Mouse (Mus musculus): ENCODE data around the gene Rnf213. TPM values are rescaled to one million over a fixed set of nuclear protein-coding genes. Genes with fewer than 3 reads are reported as not detected.
A peak's percentile ranks its signal among the peaks of the same experiment; 100 is the strongest.
"Not testable (repeated sequence)": the region's sequence is repeated elsewhere in the genome, so short reads cannot be mapped to it uniquely, and the experiment has no call there.

Rnf213 gene
- polyA plus RNA-seq, 1 experiment, result 34.7 TPM

DNA sequence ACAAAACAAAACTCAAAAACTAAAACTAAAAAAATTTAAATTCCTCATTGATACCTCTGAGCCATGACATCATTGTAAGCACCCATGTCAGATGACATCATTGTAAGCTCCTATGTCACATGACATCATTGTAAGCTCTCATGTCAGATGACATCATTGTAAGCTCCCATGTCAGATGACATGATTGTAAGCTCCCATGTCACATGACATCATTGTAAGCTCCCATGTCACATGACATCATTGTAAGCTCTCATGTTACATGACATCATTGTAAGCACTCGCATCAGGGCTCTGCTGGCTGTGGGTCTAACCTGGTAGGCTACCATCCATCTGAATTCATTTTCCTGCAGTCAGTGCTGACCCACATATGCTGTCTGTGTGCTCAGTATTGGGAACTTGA lies 14.3 kb upstream of the Rnf213 start:
- Histone ChIP-seq H3K36me3 (ENCODE audit: control insufficient read depth, insufficient read depth, low read length) (peaks cover 3% of the 10 kb centered on the region), H3K27me3 (ENCODE audit: control insufficient read depth, insufficient read depth, low read length) (no peaks in the 10 kb centered on the region), H3K4me3 (ENCODE audit: low read depth, low read length) (no peak overlapping the region), H3K4me1 (ENCODE audit: control insufficient read depth, insufficient read depth, insufficient read length, low read length) (peaks cover 11% of the 10 kb centered on the region), H3K27ac (ENCODE audit: insufficient read depth, low read depth, low read length) (no peak overlapping the region)
- WGBS, result 97% methylated on average over 1 of the region's 1 CpGs
- TF ChIP-seq CTCF (IDR thresholded peaks at IDR 0.05; ENCODE audit: extremely low read depth, insufficient read length, insufficient replicate concordance, low read depth, low read length), result no peak
- TF ChIP-seq POLR2A (IDR thresholded peaks at IDR 0.05; ENCODE audit: low read depth, low read length), result no peak

DNA sequence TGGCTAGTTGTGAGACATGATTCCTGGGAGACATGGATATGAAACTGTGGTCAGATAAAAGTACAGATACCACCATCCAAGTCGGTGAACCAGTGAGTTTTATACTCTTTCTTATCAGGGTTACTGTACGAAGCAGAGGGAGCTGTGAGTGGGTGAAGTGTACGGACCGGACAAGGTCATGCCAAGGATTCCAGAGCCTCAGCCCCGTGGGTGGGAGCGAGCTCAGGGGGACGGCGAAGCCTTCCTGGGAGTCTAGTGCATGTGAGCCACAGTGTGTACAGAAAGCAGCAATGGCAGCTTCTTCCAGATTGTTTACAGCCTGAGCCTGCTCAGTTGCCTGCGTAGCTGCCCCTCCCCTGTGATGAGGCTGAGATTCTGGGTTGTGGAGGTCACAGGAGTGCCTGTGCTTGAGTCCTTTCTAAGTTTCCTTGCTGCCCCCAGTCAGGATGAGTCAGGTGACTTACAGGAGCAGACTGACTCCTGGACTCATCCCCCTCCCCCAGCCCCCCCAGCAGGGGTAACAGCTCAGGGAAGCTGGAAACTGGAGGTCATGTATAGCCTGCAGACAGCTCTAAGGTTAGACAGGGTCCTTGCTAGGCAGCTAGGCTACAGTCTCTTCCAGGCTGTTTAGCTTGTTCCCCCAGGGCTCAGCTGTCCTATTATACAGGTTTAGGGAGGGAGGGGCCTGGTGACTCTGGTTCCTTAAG lies 11.1 kb upstream of the Rnf213 start:
- whole genome bisulfite sequencing, result 73% methylated on average over 9 of the region's 9 CpGs
- Histone ChIP-seq H3K4me1 (ENCODE audit: control insufficient read depth, insufficient read depth, insufficient read length, low read length) (no peaks in the 10 kb centered on the region), H3K4me3 (ENCODE audit: low read depth, low read length) (no peak overlapping the region), H3K36me3 (ENCODE audit: control insufficient read depth, insufficient read depth, low read length) (peaks cover 3% of the 10 kb centered on the region), H3K27ac (ENCODE audit: insufficient read depth, low read depth, low read length) (no peak overlapping the region), H3K27me3 (ENCODE audit: control insufficient read depth, insufficient read depth, low read length) (no peaks in the 10 kb centered on the region)
- TF ChIP-seq CTCF (IDR thresholded peaks at IDR 0.05; ENCODE audit: extremely low read depth, insufficient read length, insufficient replicate concordance, low read depth, low read length) (no peak), POLR2A (IDR thresholded peaks at IDR 0.05; ENCODE audit: low read depth, low read length) (no peak)

DNA sequence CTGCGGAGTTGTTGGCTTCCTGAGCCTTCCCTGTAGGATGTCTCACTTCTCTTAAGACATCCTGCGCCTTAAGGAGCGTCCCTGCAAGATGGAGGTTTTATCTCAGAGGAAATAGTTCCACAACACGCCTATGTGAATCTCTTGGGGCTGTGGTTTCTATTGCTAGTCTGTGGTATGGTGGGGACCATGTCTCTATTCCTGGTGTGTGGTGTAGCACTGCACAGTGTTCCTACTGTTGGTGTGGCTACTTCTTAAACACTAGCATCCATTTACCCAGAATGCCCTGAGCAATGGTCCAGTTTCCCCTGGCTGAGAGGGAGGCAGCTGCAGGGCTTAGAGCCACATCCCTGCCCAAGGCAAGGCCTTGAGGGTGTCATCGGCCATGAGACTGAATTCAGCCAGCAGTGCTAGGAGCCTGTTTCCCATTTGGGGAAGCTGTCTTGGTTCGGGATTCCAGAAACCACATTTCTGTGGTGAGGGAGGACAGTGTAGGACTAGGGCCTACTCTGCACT lies 10.5 kb upstream of the Rnf213 start:
- Histone ChIP-seq H3K4me1 (ENCODE audit: control insufficient read depth, insufficient read depth, insufficient read length, low read length) (no peaks in the 10 kb centered on the region), H3K4me3 (ENCODE audit: low read depth, low read length) (no peak overlapping the region), H3K36me3 (ENCODE audit: control insufficient read depth, insufficient read depth, low read length) (peaks cover 1% of the 10 kb centered on the region; the same call in 1 of the 2 replicates), H3K27me3 (ENCODE audit: control insufficient read depth, insufficient read depth, low read length) (no peaks in the 10 kb centered on the region), H3K27ac (ENCODE audit: insufficient read depth, low read depth, low read length) (no peak overlapping the region)
- TF ChIP-seq CTCF (IDR thresholded peaks at IDR 0.05; ENCODE audit: extremely low read depth, insufficient read length, insufficient replicate concordance, low read depth, low read length) (no peak), POLR2A (IDR thresholded peaks at IDR 0.05; ENCODE audit: low read depth, low read length) (no peak)
- 80% methylated on average over 6 of the region's 6 CpGs for WGBS

DNA sequence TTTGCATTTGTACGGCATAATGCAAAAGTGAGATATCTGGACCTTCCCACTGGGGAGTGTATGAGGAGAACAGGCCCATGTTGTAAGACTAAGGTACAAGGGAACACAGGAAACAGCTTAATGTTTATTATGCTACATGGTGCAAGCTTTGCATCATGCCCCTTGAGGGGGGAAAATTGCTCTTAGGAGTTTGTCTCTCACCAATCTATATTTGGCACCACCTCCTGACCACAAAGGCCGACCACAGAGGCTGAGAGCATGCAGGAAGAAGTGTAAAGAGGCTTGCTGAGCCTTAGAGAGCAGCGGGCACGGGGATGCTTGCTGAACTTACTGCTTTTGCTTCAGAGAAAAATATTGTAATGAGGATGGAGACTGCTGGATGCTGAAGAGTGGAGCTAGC lies 8.0 kb upstream of the Rnf213 start:
- peaks cover 5% of the 10 kb centered on the region; the same call in 1 of the 2 replicates for H3K4me1 ChIP-seq (ENCODE audit: control insufficient read depth, insufficient read depth, insufficient read length, low read length)
- 84% methylated on average over 4 of the region's 4 CpGs for WGBS
- TF ChIP-seq CTCF (IDR thresholded peaks at IDR 0.05; ENCODE audit: extremely low read depth, insufficient read length, insufficient replicate concordance, low read depth, low read length), result no peak
- TF ChIP-seq POLR2A (IDR thresholded peaks at IDR 0.05; ENCODE audit: low read depth, low read length), result no peak
- no peak overlapping the region for H3K27ac ChIP-seq (ENCODE audit: insufficient read depth, low read depth, low read length)
- H3K4me3 ChIP-seq (ENCODE audit: low read depth, low read length), result no peak overlapping the region
- H3K27me3 ChIP-seq (ENCODE audit: control insufficient read depth, insufficient read depth, low read length), result no peaks in the 10 kb centered on the region
- no peaks in the 10 kb centered on the region for H3K36me3 ChIP-seq (ENCODE audit: control insufficient read depth, insufficient read depth, low read length)

DNA sequence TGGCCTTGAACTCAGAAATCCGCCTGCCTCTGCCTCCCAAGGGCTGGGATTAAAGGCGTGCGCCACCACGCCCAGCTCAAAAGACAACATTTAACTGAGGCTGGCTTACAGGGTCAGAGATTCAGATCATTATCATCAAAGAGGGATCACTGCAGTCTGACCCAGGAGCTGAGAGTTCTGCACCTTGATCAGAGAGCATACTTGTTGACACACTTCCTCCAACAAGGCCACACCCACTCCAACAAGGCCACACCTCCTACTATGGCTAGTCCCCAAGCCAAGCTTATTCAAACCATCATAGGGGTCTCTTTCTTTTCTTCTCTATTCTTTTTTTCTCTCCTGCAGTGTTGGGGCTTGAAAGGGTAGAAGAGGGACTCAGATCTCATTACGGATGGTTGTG lies 6.6 kb upstream of the Rnf213 start:
- WGBS, result 66% methylated on average over 5 of the region's 5 CpGs
- Histone ChIP-seq H3K4me3 (ENCODE audit: low read depth, low read length) (no peak overlapping the region), H3K27me3 (ENCODE audit: control insufficient read depth, insufficient read depth, low read length) (no peaks in the 10 kb centered on the region), H3K36me3 (ENCODE audit: control insufficient read depth, insufficient read depth, low read length) (no peaks in the 10 kb centered on the region), H3K4me1 (ENCODE audit: control insufficient read depth, insufficient read depth, insufficient read length, low read length) (peaks cover 6% of the 10 kb centered on the region; the same call in 1 of the 2 replicates), H3K27ac (ENCODE audit: insufficient read depth, low read depth, low read length) (no peak overlapping the region)
- no peak for TF ChIP-seq POLR2A (IDR thresholded peaks at IDR 0.05; ENCODE audit: low read depth, low read length)
- no peak for TF ChIP-seq CTCF (IDR thresholded peaks at IDR 0.05; ENCODE audit: extremely low read depth, insufficient read length, insufficient replicate concordance, low read depth, low read length)

DNA sequence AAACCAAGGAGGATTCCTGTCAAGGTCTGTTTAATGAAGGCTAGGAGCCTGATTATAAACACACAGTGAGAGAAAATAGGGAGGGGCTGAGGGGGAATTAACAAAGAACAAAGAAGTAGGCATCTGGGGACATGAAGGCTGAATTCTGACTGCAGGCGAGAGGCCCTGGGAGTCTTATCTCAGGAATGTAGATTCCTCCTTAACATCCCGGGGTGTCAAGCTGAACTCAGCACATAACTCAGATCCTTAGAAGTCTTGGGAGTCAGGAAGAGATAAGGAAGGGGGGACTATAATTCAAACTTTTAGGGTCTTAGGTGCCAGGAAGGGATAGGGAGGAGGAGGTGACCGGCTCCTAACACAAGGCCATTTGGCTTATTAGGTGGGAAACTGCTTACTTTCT lies 5.6 kb upstream of the Rnf213 start:
- H3K4me1 ChIP-seq (ENCODE audit: control insufficient read depth, insufficient read depth, insufficient read length, low read length), result peaks cover 13% of the 10 kb centered on the region
- not testable (repeated sequence) for H3K4me3 ChIP-seq (ENCODE audit: low read depth, low read length); H3K27ac ChIP-seq (ENCODE audit: insufficient read depth, low read depth, low read length); H3K36me3 ChIP-seq (ENCODE audit: control insufficient read depth, insufficient read depth, low read length); H3K27me3 ChIP-seq (ENCODE audit: control insufficient read depth, insufficient read depth, low read length)
- 50% methylated on average over 3 of the region's 3 CpGs for WGBS

DNA sequence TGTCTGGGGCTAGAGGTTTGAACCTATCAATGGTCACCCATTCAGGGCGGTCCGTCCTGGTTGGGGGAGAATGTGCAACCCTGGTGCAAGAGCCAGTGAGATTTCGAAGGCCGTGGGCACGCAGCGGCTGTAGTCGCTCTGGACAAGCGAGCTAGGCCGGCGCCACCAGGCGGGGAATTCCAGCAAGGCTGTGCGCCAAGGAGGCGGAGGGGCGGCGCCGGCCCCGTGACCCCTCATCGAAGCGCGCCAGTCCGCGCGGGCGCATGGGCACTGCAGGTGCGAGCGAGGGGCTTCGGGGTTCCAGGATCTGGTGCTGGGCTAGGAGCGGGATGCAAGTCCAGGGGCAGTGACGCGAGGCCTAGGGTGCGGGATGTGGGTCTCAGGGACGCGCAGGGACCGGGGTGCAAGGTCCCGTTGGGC lies 3.0 kb upstream of the Rnf213 start:
- H3K4me1 ChIP-seq (ENCODE audit: control insufficient read depth, insufficient read depth, insufficient read length, low read length), result peaks cover 14% of the 10 kb centered on the region
- peak overlapping the region; percentile 88 for H3K27ac ChIP-seq (ENCODE audit: insufficient read depth, low read depth, low read length)
- H3K36me3 ChIP-seq (ENCODE audit: control insufficient read depth, insufficient read depth, low read length), result no peaks in the 10 kb centered on the region; the same call in 1 of the 2 replicates
- WGBS, result 2% methylated on average over 35 of the region's 35 CpGs
- peak overlapping the region; percentile 89 for H3K4me3 ChIP-seq (ENCODE audit: low read depth, low read length)
- TF ChIP-seq POLR2A (IDR thresholded peaks at IDR 0.05; ENCODE audit: low read depth, low read length) (no peak), CTCF (IDR thresholded peaks at IDR 0.05; ENCODE audit: extremely low read depth, insufficient read length, insufficient replicate concordance, low read depth, low read length) (peak; percentile 23; the same call in 1 of the 2 replicates)
- H3K27me3 ChIP-seq (ENCODE audit: control insufficient read depth, insufficient read depth, low read length), result no peaks in the 10 kb centered on the region

Measured in small intestine, adult 2 months (tissue).